Mouse (Mus musculus): ENCODE data around the gene Ncdn.

DNA sequence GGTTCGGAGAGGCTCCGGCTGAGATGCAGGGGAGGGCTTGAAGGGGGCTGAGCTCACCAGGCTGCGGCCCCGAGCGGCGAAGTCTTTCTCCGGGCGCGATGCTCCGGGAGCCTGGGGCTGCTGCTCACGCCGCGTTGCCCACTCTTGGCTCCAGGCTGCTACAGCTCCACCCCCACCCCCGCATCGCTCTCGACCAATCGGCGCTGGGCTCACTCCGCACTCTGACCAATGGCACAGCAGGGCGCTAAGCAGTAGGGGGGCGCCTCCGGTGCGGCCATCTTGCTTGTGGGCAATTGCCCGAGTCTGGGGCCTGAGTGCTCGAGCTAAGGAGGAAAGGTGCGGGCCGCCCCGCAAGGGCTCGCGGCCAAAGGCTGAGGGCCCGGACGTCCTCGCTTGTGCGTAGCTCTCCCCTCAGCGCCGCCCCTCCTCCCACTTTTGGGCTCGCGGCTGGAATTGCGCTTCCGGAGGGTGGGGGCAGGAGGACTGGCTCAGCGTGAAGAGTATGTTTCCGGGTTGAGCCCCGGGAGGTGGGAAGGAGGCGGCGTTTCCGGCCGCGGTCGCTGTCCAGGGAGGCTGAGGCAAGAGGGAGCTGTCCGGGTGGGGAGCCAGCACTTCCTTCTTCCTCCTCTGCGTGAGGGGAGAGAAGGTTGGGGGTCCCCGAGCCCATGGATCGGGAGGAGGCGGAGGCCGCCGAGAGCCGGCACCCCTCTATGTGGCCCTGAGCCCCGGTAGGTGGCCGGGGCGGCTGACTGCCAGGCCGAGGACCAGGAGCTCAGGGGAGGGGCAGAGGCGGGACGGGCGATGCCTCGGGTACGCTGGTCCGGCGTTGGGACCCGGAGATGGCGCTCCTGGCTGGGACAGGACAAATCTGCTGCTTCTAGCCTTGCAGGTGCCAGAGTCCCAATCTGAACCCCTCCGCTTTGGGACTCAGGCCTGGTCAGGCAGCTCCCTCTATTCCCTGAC lies at the start of gene Ncdn, which contains the start of gene AU040320:
- TF ChIP-seq CTCF (IDR thresholded peaks at IDR 0.05; ENCODE audit: low read depth, low read length): no peak
- no peak for TF ChIP-seq POLR2A (IDR thresholded peaks at IDR 0.05; ENCODE audit: insufficient read depth, low read length)
- no peak for TF ChIP-seq EP300 (IDR thresholded peaks at IDR 0.05; ENCODE audit: insufficient read depth, low read depth, low read length)

Data from ES-Bruce4 (cell line).